Mouse (Mus musculus): ENCODE results near the gene Psma5.
"Not testable (repeated sequence)": the region's sequence is repeated elsewhere in the genome, so short reads cannot be mapped to it uniquely, and the experiment has no call there.

Gene Psma5
- long read RNA-seq, experiment 1, transcript Psma5-201 (9 exons, 1,239 nt), result major isoform, 161 of 164 reads
- long read RNA-seq, experiment 1, partial matches to known transcripts, result 0 of 164 reads
- long read RNA-seq, experiment 1, other reads (novel, unspliced or antisense), result 3 of 164 reads
- long read RNA-seq, experiment 2, transcript Psma5-201 (9 exons, 1,239 nt), result major isoform, 156 of 168 reads
- long read RNA-seq, experiment 2, partial matches to known transcripts, result 4 of 168 reads
- long read RNA-seq, experiment 2, other reads (novel, unspliced or antisense), result 8 of 168 reads

GRCm38 (mm10) chr3:108256719-108257637 lies at the start of gene Psma5:
Gene Psma5 (plus strand): TSS chr3:108256926.
- intact Hi-C loops (cut with DNase I), result loop anchor here (10.0 kb wide), 1 partner anchor 92 kb away; no protein-coding TSS in a partner anchor

- intact Hi-C loops (cut with DNase I), result no loop called here
Observed at GRCm38 (mm10) chr3:108209001-108209400, 47.7 kb upstream of the Psma5 start.

DNA sequence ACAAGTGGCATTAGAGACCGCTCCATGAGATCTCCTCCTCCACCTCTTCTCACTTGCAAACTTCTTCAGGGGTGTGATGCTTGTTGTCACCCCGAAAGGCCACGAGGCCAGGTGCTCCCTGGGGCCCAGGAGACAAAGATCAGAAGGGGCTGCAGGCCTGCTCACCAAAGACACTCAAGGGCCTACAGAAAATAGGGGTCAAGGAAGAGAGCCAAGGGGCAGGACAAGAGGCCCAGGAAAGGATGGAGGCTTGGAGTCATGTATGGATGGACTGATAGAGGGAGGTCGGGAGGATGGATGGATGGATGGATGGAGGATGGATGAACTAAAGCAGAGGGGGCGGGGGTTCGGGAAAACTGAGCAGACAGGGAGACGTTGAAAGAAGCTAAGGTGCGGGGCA lies 47.2 kb upstream of the Psma5 start:
- intact Hi-C loops (cut with DNase I), result no loop called here

DNA sequence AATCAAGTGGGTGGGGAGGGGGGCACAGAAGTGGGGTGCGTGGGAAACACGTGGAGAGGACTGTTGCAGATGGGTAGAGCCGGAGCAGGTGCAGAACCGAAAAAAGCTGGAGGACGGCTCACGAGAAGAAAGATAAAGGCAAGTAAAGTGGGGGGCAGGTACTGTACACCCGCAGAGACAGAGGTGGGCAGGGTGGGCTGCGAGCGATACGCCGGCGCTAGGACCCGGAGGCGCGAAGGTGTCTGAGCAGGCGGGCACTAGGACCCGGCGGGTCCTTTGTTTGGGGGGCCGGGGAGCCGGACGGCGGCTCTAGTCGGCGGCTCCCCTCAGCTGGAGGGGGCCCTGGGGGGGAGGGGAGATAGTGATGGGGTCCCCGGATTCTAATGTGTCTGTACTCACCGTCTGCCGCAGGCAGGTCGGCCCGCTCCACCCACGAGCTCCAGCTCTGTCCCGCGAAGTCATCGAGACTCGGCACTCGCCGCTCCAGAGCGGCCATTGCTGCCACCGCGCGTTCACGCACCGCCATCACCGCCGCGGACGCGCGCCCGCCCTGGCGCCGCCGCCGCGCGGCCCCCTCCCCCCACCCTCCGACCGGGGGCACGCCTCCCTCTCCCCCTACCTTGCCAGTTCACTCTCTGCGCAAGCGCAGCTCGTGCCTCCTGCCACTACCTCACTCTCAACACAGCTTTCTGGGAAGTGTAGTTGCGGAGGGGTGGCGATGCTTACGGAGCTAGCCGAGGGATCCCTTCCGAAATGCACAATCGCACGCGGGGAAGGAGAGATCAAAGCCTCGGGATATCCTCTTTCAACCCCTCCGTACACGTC lies 46.6 kb upstream of the Psma5 start:
- intact Hi-C loops (cut with DNase I), result loop anchor here (5.0 kb wide), 1 partner anchor 42 kb away; no protein-coding TSS in a partner anchor

DNA sequence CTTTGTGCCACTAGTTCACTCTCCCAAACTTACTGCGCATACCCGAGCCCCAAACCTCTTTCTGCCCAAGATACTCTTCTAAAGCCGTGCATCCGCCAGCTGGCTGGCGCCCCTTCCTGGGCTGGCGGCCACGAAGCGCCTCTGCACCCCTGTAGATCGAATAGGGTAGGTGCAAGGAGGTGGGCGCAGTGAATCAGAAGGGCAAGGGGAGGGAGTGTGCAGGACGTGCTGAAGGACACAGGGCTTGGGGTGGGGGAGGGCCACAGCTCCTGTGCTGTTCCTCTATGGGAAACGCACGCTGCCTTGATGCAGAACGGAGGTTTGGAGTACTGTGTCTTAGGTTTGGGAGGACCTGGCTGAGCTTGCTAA lies 46.0 kb upstream of the Psma5 start, which contains the start of gene Atxn7l2:
Gene Atxn7l2 (minus strand): TSS at position 164 of the 369 bp plus-strand sequence.
- intact Hi-C loops (cut with DNase I), result loop anchor here (5.0 kb wide), 1 partner anchor 42 kb away; no protein-coding TSS in a partner anchor

DNA sequence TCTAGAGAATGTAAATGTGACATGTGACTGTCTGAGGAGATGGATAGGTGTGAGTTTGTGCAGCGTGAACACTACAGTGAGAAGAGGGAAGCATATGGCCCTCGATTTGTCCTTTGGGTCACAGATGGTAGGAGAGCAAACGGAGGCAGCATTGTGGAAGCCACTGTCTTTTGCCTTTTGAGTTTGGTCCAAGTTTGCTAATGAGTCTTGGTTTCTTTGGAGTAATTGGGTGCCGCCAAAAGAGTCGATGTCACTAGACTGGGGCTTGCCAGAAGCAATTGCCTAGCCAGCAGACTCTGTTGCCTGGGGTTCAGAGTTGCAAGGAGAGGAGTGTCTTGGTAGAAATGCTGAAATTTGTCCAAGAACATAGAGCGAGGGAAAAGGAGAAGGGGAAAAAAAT lies 44.9 kb upstream of the Psma5 start:
- intact Hi-C loops (cut with DNase I), result loop anchor here (5.0 kb wide), 1 partner anchor 40 kb away; no protein-coding TSS in a partner anchor

- intact Hi-C loops (cut with DNase I), result loop anchor here (5.0 kb wide), 1 partner anchor 40 kb away; no protein-coding TSS in a partner anchor
Observed at GRCm38 (mm10) chr3:108212406-108212805, 44.3 kb upstream of the Psma5 start.

GRCm38 (mm10) chr3:108214734-108215133 lies 42.0 kb upstream of the Psma5 start:
- intact Hi-C loops (cut with DNase I), result loop anchor here (5.0 kb wide), 1 partner anchor 38 kb away; no protein-coding TSS in a partner anchor

- intact Hi-C loops (cut with DNase I), result no loop called here
Observed at GRCm38 (mm10) chr3:108220661-108221060, 36.1 kb upstream of the Psma5 start.

DNA sequence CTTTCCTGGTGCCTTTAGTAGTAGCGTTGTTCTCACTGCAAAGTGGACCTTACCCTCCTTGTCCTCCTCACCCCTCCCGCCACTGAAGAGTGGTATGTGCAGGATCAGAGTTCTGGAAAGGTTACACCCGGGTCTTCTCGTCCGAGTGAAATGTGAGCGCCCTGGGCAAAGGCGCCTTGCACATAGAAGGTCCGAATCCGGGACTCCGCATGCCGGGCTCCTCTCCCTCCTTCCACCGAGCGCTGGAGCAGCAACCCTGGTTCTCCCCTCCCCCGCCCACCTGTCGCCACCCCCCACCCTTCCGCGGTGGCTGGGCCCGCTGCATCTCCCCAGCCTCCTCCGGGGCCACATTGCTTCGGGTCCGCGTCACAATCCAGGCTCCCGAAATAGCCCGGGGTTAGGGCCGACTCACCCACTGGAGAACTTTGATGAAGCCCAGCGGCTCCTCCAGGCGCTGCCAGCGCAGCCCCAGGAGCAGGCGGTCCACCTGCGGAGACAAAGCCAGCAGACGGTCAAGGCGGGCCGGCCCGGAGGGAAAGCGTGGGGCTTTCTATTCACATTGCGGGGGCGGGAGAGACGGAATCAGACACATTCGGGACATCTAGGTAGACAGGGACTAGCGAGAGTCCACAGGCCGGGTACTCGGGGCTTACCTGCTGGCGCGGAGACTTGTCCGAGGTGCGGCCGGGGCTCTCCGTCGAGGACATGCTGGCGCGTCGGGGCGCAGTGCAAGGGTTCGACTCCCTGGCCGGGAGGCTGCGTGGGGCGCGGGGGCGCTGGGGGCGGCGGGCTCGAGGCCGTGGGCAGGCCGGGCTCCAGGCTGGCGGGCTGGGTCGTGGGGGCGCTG lies 30.8 kb upstream of the Psma5 start:
- intact Hi-C loops (cut with DNase I), result no loop called here

- intact Hi-C loops (cut with DNase I), result no loop called here
Observed at GRCm38 (mm10) chr3:108226558-108227350, 30.0 kb upstream of the Psma5 start, which contains the start of gene Sypl2. Gene Sypl2 (minus strand): TSS chr3:108226648.

GRCm38 (mm10) chr3:108227521-108227920 lies 29.2 kb upstream of the Psma5 start:
- intact Hi-C loops (cut with DNase I), result no loop called here

DNA sequence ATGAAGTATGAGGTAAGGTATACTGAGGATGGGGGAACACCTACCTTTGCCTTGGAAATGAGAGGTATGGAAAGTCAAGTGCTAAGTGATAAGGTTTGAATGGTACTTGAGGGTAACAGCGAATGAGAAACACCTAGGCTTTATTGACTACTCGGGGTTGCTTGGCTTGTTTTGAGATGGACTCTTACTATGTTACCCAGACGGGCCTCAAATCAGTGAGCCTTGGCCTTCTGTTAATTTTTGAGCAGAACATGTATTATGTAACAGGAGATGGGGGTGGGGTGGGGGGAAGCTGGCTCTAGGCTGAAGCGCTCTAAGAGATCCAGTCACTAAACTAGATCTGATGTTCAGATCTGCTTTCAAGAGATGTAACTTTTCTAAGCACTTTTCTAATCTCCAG lies 25.1 kb upstream of the Psma5 start:
- intact Hi-C loops (cut with DNase I), result no loop called here

DNA sequence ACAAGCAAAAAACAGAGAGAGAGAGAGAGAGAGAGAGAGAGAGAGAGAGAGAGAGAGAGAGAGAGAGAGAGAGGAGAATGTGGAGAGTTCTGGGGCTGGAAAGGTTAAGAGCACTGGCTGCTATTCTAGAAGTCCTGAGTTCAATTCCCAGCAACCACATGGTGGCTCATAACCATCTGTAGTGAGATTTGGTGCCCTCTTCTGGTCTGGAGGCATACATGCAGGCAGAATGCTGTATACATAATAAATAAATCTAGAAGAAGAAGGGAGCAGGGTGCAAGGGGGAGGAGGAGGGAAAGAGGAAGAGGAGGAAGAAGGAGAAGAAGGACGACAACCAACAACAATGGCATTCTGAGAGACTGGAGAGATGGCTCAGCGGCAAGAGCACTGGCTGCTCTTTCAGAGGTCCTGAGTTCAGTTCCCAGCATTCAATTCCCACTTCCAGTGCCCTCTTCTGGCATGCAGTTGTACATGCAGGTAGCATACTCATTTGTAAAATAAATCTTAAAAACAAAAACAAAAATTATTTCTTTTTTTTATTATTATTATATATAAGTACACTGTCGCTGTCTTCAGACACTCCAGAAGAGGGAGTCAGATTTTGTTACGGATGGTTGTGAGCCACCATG lies 19.1 kb upstream of the Psma5 start:
- intact Hi-C loops (cut with DNase I), result not testable (repeated sequence)

DNA sequence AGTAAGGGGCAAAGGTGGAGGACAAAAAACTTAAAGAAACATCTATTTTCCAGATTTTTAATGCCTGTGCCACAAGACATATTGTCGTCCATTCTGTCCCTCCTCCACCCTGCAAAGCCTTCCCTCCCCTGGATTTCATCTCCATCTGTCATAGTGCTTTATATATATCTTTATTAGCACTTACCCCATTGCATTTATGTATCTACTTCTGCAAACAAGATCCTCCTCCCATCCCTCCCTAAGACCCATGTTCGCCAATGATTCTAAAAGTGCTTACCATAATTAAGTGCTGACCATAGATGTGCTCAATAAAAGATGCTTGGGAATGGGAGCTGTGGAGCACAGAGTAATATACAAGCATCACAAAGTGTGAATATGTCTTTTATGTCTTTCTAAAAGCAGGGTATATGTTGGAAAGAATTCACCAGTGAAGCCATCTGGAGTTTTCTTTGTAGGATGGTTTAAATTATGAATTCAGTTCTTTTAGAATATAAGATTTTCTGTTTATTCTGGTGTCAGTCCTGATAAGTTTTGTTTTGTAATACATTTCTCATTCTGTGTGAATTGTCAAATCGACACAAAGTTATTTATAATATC lies 15.4 kb upstream of the Psma5 start:
- intact Hi-C loops (cut with DNase I), result no loop called here

DNA sequence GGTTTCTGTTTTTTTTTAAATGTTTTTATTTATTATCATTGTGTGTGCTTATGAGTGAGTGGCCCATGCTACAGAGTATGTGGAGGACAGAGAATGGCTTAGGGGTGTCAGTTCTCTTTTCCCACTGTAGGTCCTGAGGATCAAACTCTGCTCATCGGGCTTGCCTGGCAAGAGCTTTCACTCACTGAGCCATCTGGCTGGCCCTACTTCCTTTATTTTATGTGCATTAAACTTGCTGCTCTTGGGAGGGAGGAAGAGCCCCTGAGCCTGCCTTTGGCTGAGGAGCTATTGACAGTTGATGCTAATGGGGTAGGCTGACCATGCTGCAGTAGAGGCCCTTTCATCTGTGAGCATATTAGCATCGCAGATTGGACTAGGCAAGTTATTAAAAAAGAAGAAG lies 9.9 kb upstream of the Psma5 start:
- intact Hi-C loops (cut with DNase I), result no loop called here

DNA sequence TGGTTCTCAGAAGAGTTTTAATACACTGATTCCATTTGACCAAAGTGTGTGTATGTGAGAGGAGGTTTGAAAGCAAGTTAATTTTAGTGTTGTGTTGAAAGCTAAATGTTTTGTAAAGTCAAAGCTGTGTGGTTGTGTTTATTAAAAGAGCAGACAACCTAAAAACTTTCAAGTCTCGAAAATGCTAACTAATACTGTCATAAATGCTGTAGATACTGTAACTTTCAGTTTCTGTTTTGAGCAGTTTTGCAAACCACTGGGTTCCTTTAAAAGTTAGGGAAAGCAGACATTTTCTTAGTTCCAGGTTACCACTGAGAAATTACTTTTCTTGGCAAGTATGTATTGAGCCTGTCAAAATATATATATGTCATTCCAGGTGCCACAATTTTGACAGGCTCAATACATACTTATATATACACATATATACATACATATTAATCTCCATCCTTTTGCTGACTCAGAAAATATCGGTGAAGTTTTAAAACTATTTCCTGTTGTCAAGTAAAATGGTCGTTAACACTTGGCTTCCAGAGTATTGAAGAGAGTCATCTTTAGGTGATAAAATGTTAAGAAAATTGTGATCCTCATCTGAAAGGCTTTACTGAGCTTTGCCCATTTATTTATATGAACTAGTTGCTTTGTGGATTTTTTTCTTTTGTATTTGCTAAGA lies 1.2 kb downstream of the Psma5 start:
- intact Hi-C loops (cut with DNase I), result loop anchor here (10.0 kb wide), 1 partner anchor 93 kb away; no protein-coding TSS in a partner anchor

- intact Hi-C loops (cut with DNase I), result loop anchor here (10.0 kb wide), 1 partner anchor 95 kb away; no protein-coding TSS in a partner anchor
Observed at GRCm38 (mm10) chr3:108259319-108259718, 2.6 kb downstream of the Psma5 start.
